Mouse (Mus musculus) intestine, embryonic 15.5 days (tissue): ENCODE results near the gene Bcas3. TPM values are rescaled to one million over a fixed set of nuclear protein-coding genes. Genes with fewer than 3 reads are reported as not detected.
"Not testable (repeated sequence)": the region's sequence is repeated elsewhere in the genome, so short reads cannot be mapped to it uniquely, and the experiment has no call there.

Experiments used
- ATAC-seq: fragments of 200-750 bp; cut with Nextera tagmentation; 2 replicates; pipeline ENCODE4 v1.8.0; 2017; ENCODE audit warnings: moderate TSS enrichment, moderate library complexity
- H3K27ac ChIP-seq: fragments of 300-500 bp; sonication (generic); 2 replicates; pipeline ENCODE4 v1.5.1; 2015; ENCODE audit warnings: mild to moderate bottlenecking, inconsistent platforms
- H3K27me3 ChIP-seq: fragments of 300-500 bp; sonication (generic); replicated peaks from 2 replicates; pipeline ENCODE4 v1.6.1; 2015; ENCODE audit warnings: inconsistent platforms
- H3K36me3 ChIP-seq: fragments of 300-500 bp; sonication (generic); 2 replicates; pipeline ENCODE4 v1.6.1; 2015; ENCODE audit warnings: inconsistent platforms
- H3K4me1 ChIP-seq: fragments of 300-500 bp; sonication (generic); replicated peaks from 2 replicates; pipeline ENCODE4 v1.6.1; 2015; ENCODE audit warnings: inconsistent platforms
- H3K4me2 ChIP-seq: fragments of 300-500 bp; sonication (generic); replicated peaks from 2 replicates; pipeline ENCODE4 v1.6.1; 2015; ENCODE audit warnings: mild to moderate bottlenecking, inconsistent platforms
- H3K4me3 ChIP-seq: fragments of 300-500 bp; sonication (generic); replicated peaks from 2 replicates; pipeline ENCODE4 v1.5.1; 2015; ENCODE audit warnings: inconsistent platforms
- H3K9ac ChIP-seq: fragments of 300-500 bp; sonication (generic); 2 replicates; pipeline ENCODE4 v1.6.1; 2015; ENCODE audit warnings: inconsistent platforms
- H3K9me3 ChIP-seq: fragments of 300-500 bp; sonication (generic); 2 replicates; pipeline ENCODE4 v1.6.1; 2016; ENCODE audit warnings: inconsistent platforms
- WGBS: fragments of 180-500 bp; shearing (Covaris S2); methylation state at CpG from one replicate; pipeline ENCODE4 v1.1.7; 2015; 5-methylcytosine and 5-hydroxymethylcytosine counted together
- polyA plus RNA-seq: library from polyadenylated mRNA; unstranded; fragments of >200 nt; fragmentation: Nextera tagmentation; extraction: Ambion mirVana; gene quantifications from 2 replicates; pipeline ENCODE4 v1.2.1, GENCODE M21; 2015

Gene Bcas3
- polyA plus RNA-seq, 1 experiment from 2014 or later: 14.7 TPM

DNA sequence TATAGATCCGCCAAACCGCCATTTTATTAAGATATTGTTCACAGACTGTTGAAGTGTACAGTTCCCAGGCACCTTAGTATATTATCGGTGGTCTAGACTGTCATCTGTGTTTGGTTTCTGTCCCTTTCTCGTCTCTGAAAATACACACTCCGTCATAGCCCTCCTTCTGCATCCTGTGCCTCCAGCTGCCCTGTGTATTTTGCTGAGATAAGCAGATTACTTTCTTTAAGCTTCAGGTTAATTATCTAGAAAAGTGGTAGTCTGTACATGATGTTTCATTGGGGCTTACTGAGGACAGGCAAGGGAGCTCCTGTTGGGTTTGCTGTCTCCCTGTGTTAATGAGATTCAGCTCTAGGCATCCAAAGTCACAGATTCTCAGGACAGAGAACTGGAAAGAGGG, 146.6 kb downstream of the Bcas3 start:
- Histone ChIP-seq H3K9ac (no peak overlapping the region), H3K27ac (no peak overlapping the region), H3K4me3 (no peak overlapping the region), H3K4me1 (no peaks in the 10 kb centered on the region), H3K9me3 (no peaks in the 10 kb centered on the region), H3K4me2 (no peak overlapping the region), H3K27me3 (no peaks in the 10 kb centered on the region), H3K36me3 (no peaks in the 10 kb centered on the region)
- 74% methylated on average over 5 of the region's 5 CpGs for WGBS
- ATAC-seq: no peak

DNA sequence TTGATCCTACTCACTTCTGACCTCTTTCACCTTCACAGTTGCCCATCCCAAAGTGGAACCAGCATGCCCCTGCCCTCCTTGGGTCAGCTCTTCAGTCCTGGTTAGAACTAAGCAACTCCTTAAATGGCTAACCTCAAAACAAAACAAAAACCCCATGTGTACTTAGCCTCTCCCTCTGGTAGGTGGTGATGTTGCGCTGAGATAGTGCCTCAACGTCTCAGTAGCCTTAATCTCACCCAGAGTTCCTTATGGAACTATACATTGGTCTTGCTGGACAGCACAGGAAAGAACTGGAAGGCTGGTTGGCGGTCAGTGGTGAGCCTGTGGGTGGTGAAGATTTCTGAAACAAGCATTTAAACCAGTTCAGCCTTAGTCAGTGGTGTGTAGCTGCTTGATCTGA, 149.1 kb downstream of the Bcas3 start:
- Histone ChIP-seq H3K36me3 (no peaks in the 10 kb centered on the region), H3K4me1 (no peaks in the 10 kb centered on the region), H3K27ac (no peak overlapping the region), H3K27me3 (no peaks in the 10 kb centered on the region), H3K9ac (no peak overlapping the region), H3K4me2 (no peak overlapping the region), H3K4me3 (no peak overlapping the region), H3K9me3 (no peaks in the 10 kb centered on the region)
- 77% methylated on average over 3 of the region's 3 CpGs for WGBS
- ATAC-seq: no peak

DNA sequence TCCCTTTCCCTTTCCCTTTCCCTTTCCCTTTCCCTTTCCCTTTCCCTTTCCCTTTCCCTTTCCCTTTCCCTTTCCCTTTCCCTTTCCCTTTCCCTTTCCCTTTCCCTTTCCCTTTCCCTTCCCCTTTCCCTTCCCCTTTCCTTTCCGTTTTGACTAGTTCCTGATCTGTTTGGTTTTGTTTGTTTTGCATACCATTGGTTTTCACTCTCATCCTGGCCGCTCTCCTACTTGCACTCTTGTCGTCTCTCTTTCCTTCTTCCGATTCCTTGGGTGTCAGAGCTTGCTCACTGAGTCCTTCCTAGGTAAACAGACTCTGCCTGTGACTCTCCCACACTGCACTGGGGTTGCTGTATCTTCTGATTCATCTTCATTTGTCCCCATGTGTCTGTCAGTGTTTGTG, 151.8 kb downstream of the Bcas3 start:
- H3K9me3 ChIP-seq, H3K9ac ChIP-seq, ATAC-seq, H3K36me3 ChIP-seq, H3K4me2 ChIP-seq, H3K4me1 ChIP-seq, H3K27ac ChIP-seq, H3K27me3 ChIP-seq, H3K4me3 ChIP-seq: not testable (repeated sequence)
- 32% methylated on average over 4 of the region's 4 CpGs for WGBS

DNA sequence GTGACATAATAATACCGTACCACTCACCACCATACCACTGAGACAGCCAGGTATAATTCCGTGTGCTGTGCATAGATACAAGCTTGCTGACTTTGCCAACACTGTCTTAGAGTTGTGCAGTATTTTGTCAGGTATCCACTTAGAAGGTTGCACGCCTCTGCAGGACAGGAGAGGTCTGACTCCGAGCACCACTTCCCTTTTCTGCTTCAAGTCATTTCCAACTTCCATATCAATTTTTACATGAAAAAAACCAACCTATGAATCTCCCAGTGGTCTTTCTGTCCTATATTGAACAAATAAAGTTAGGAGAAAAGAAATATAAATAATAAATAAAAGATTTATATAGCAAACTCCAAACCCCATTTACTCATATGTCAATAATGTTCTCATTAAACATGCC, 152.8 kb downstream of the Bcas3 start:
- 87% methylated on average over 4 of the region's 4 CpGs for WGBS
- Histone ChIP-seq H3K9ac (no peak overlapping the region), H3K9me3 (no peaks in the 10 kb centered on the region), H3K4me1 (no peaks in the 10 kb centered on the region), H3K27ac (no peak overlapping the region), H3K4me3 (no peak overlapping the region), H3K27me3 (no peaks in the 10 kb centered on the region), H3K4me2 (no peak overlapping the region), H3K36me3 (no peaks in the 10 kb centered on the region)
- no peak for ATAC-seq

DNA sequence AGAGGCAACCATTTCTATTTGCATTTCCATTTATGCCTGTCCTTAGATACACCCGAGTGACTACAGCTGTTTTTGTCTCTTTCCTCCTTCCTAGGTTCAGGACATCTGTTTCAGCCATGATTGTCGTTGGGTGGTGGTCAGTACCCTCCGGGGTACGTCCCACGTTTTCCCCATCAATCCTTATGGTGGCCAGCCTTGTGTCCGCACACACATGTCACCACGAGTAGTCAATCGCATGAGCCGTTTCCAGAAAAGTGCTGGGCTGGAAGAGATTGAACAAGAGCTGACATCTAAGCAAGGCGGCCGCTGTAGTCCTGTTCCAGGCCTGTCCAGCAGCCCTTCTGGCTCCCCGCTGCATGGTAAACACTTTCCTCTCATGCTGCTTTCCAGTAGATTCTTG, 156.4 kb downstream of the Bcas3 start:
- Histone ChIP-seq H3K36me3 (no peaks in the 10 kb centered on the region), H3K27ac (no peak overlapping the region), H3K4me1 (no peaks in the 10 kb centered on the region), H3K4me3 (no peak overlapping the region), H3K9ac (no peak overlapping the region), H3K4me2 (no peak overlapping the region), H3K9me3 (no peaks in the 10 kb centered on the region), H3K27me3 (no peaks in the 10 kb centered on the region)
- ATAC-seq: no peak
- WGBS: 95% methylated on average over 12 of the region's 12 CpGs

DNA sequence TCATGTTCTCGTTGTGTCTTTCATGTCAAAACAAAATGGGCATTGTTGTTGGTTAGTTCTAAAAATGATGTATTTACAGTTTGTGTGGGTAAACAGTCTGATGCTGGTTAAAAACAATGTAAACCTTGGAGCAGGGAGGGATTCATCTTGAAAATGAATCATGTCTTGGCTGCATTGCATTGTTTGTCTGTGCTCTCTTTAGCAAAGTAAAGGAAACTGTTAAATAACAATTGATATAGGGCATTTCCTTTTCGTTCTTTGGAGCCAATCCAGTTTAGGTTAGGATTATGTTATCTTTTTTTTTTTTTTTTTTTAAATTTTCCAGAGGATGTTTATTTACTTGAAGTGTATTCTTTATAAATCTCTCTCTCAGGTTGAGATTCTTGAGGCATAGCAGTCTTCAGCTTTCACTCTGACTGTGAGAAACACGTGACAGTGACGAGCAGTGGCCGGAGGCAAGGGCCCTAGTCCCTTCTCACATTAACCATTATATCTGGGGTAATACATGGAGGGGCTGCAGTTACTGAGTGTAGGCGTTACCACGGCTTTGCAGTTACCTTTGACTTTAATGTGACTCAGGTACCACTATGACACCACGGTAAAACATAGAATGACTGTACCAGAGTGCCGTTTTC, 158.4 kb downstream of the Bcas3 start:
- H3K4me2 ChIP-seq: no peak overlapping the region
- no peaks in the 10 kb centered on the region for H3K27me3 ChIP-seq
- H3K9ac ChIP-seq: no peak overlapping the region
- H3K4me3 ChIP-seq: no peak overlapping the region
- no peak overlapping the region for H3K27ac ChIP-seq
- no peaks in the 10 kb centered on the region for H3K9me3 ChIP-seq
- no peaks in the 10 kb centered on the region for H3K36me3 ChIP-seq
- WGBS: 78% methylated on average over 9 of the region's 9 CpGs
- ATAC-seq: no peak
- H3K4me1 ChIP-seq: 0 out of 2 replicates have a peak, but pooled peaks cover 2% of the 10 kb centered on the region

DNA sequence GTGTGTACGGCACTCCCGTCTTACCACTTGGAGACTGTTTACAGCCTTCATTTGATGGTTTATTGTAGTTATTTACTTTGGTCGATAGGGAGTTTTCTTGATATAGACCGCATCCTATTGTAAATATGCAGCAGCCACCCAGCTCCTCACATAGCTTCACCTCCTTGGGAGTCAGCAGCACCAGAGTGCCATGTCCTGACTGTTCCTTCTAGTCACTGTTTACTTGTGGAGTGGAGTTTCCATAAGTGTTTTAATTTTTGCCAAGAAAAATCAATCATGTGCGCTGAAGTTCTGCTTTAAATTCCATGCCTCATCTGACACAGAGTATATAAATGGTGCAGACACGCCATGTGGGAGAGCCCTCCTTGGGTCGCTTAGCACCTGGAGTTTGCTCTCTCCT, 163.8 kb downstream of the Bcas3 start:
- Histone ChIP-seq H3K9me3 (no peaks in the 10 kb centered on the region), H3K4me2 (no peak overlapping the region), H3K27ac (no peak overlapping the region), H3K4me3 (no peak overlapping the region), H3K9ac (no peak overlapping the region), H3K36me3 (no peaks in the 10 kb centered on the region), H3K27me3 (no peaks in the 10 kb centered on the region), H3K4me1 (0 out of 2 replicates have a peak, but pooled peaks cover 3% of the 10 kb centered on the region)
- 58% methylated on average over 7 of the region's 7 CpGs for WGBS
- ATAC-seq: no peak

DNA sequence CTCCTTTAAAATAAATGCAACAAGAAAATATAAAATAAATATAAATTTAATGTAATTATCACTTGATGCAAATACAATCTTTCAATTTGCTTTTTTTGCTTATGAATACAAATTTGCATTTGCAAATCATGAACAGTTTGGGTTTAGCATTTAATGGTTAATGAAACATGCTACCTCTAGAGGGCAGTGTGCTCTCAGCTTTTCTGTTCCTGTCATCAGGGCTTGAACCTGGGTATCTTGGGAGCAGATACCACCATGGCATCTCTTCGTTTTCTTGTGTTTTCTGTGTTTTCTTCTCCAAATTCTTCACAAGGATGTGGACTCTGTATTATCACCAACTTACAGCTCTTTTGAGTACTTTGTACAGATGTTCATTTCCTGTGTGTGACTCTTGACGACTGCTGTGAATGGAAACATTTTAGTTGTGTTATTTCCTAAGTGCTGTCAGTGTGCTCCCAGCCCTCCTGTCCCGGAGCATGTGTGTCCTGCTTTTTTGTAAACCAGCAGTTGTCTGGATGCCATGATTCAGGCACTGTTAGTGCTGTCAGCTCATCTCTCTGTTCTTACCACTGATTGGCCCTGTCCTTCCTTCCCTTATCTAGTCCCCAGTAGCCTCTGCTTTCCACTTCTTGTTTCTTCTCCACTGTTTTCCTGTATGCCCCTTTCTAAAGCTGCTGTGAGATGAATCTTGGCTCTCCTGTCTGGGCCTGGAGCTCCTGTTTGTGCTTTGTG, 165.2 kb downstream of the Bcas3 start:
- no peak overlapping the region for H3K27ac ChIP-seq
- no peaks in the 10 kb centered on the region for H3K9me3 ChIP-seq
- no peak overlapping the region for H3K4me3 ChIP-seq
- H3K36me3 ChIP-seq: no peaks in the 10 kb centered on the region
- no peak overlapping the region for H3K4me2 ChIP-seq
- no peak for ATAC-seq
- peaks cover 3% of the 10 kb centered on the region; the same call in 1 of the 2 replicates for H3K4me1 ChIP-seq
- no peaks in the 10 kb centered on the region for H3K27me3 ChIP-seq
- WGBS: 26% methylated on average over 3 of the region's 3 CpGs
- H3K9ac ChIP-seq: no peak overlapping the region

DNA sequence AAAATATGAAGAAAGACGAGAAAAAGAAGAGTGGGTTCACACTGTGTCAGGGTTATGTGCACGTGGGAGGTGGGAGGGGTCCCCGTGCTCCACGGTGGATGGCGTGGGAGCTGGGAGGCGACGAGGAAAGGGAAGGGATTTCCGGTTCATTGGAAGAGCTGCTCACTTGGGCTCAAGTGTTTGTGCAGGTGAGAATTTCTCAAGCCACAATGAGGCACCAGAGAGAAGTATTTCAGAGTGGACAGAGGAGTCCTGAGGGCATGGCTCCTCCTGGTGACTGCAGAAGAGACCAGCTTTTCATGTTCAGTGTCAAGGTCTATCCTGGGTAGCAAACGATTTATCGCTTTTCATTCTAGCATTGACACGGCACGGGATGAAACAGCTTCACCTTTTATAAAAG, 167.3 kb downstream of the Bcas3 start:
- Histone ChIP-seq H3K9me3 (no peaks in the 10 kb centered on the region), H3K9ac (no peak overlapping the region), H3K36me3 (no peaks in the 10 kb centered on the region), H3K4me2 (no peak overlapping the region), H3K27me3 (0 out of 2 replicates have a peak, but pooled peaks cover 3% of the 10 kb centered on the region), H3K27ac (no peak overlapping the region), H3K4me1 (peaks cover 19% of the 10 kb centered on the region), H3K4me3 (no peak overlapping the region)
- 76% methylated on average over 12 of the region's 12 CpGs for WGBS
- no peak for ATAC-seq

DNA sequence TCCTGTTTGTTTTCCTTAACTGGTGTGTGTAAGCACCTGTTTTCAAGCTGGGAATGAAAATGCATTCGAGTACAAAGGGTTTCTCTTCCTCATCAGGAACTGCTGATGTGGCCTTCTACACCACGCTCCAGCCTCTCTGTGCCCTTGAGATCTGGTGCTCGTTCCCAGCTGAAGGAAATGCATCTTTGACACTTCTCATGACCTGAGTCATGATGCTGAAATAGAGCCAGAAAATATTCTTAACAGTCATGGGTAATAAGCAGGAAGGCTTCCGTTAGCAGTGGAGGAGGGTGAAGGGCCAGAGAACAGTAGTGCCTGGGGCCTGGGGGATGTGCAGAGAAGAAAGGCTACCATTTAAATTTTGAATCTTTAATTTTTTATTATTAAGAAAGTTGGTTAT, 168.0 kb downstream of the Bcas3 start:
- H3K4me1 ChIP-seq: peaks cover 24% of the 10 kb centered on the region
- H3K36me3 ChIP-seq: no peaks in the 10 kb centered on the region
- no peak overlapping the region for H3K4me2 ChIP-seq
- no peak for ATAC-seq
- H3K4me3 ChIP-seq: no peak overlapping the region
- no peaks in the 10 kb centered on the region for H3K9me3 ChIP-seq
- H3K27me3 ChIP-seq: 0 out of 2 replicates have a peak, but pooled peaks cover 3% of the 10 kb centered on the region
- WGBS: 61% methylated on average over 4 of the region's 4 CpGs
- no peak overlapping the region for H3K27ac ChIP-seq
- H3K9ac ChIP-seq: no peak overlapping the region

DNA sequence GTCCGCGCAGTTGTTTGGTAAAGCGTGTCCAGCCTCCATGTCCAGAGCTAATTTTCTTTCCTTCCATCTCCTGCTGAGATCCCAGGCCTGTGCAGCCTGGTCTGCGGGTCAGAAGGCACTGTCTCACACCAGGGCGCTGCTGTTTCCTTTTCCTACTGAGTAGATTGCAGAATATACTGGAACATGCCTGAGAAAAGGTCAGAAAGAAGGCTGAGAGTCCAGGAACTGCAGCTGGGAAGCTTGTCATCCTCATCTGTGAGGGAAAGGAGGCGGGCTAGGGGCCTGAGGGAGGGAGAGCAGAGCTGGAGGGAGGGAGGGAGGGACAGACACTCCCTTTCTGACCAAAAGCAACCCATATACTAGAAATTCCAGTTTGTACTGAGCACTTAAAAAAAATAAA, 170.7 kb downstream of the Bcas3 start:
- H3K4me2 ChIP-seq: no peak overlapping the region; the same call in 1 of the 2 replicates
- H3K4me1 ChIP-seq: peaks cover 25% of the 10 kb centered on the region
- H3K27ac ChIP-seq: 0 out of 2 replicates have a peak overlapping the region, but pooled peaks have one; percentile 20
- WGBS: 46% methylated on average over 6 of the region's 6 CpGs
- no peaks in the 10 kb centered on the region for H3K9me3 ChIP-seq
- H3K4me3 ChIP-seq: no peak overlapping the region
- no peaks in the 10 kb centered on the region for H3K36me3 ChIP-seq
- H3K27me3 ChIP-seq: 0 out of 2 replicates have a peak, but pooled peaks cover 3% of the 10 kb centered on the region
- H3K9ac ChIP-seq: no peak overlapping the region; the same call in 1 of the 2 replicates
- no peak for ATAC-seq

DNA sequence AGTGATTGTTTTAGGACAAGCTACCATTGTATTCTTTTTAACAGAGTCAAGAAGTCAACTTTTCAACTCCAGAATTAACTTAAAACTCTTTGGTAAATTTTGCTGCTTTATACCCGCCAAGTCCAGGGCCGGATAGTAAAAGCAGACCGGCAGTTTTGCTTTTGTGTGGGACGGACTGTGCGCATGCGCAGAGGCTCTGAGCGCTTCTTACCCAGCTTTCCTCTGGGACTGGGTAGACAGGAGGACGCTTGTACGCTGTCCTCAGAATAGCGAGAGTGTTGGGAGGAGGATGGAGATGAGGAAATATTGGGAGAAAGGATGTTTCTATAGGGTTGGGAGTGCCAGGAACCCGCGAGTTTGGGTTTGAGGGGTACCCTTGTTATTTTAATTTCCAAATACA, 171.2 kb downstream of the Bcas3 start:
- Histone ChIP-seq H3K27ac (peak overlapping the region; percentile 55; the same call in 1 of the 2 replicates), H3K4me2 (peak overlapping the region; percentile 45), H3K9me3 (no peaks in the 10 kb centered on the region), H3K4me3 (peak overlapping the region; percentile 8; the same call in 1 of the 2 replicates), H3K36me3 (no peaks in the 10 kb centered on the region), H3K4me1 (peaks cover 25% of the 10 kb centered on the region), H3K9ac (no peak overlapping the region), H3K27me3 (0 out of 2 replicates have a peak, but pooled peaks cover 3% of the 10 kb centered on the region)
- 0 out of 2 replicates have a peak, but pooled peaks have one; percentile 45 for ATAC-seq
- WGBS: 38% methylated on average over 12 of the region's 12 CpGs
